Mouse (Mus musculus) thymus, postnatal 14 days (tissue): ENCODE measurements around the gene Scnn1a.
A peak's percentile ranks its signal among the peaks of the same experiment; 100 is the strongest.

Source experiments
- DNase-seq: peaks from one replicate; pipeline ENCODE4 v3.0.0; 2021

Scnn1a gene

GRCm38 (mm10) chr6:125344866-125345265, 24.4 kb downstream of the Scnn1a start:
- no peak for DNase-seq

DNA sequence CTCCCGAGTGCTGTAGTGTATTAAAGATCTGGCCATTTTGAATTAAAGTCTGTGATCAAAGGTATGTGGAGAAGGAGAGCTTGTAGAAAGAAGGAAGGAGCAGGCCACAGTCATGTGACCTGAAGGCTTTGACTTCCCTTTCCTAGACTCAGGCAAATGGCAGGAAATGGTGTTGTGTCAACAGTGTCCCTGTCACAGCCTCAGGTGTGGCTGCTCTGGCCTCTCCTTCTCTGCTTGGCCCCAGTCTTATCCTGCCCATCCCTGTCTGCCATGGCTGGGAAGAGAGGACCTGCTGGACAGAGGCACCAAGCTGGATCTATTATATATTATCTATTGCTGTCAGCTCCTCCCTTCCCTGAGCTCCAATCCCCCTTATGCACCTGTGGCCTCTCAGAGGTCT, 25.2 kb downstream of the Scnn1a start:
- no peak for DNase-seq

DNA sequence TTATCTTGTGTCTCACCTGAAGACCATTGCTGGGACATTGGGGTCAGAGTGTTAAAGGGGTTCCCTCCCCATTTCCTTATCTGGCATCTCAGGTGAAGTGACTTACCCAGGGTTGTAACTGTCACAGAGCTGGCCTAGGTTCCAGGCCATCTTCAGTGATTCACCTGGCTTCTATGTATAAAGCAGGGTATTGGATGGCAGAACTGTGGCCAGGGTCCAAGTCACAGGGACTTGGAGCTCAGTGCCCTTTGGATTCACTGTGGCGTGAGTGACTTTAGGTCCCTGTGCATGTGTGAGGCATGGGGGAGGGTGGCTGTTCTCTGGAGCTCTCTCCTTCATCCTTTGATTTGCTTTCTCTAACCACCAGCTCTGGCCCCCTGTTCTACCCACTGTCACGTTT, 25.6 kb downstream of the Scnn1a start:
- DNase-seq = no peak

- peak; percentile 44 for DNase-seq
Measured at GRCm38 (mm10) chr6:125348721-125349574, 28.5 kb downstream of the Scnn1a start, which contains the start of gene Tnfrsf1a. Gene Tnfrsf1a (plus strand): TSS chr6:125349362.

- peak; percentile 83 for DNase-seq
Measured at GRCm38 (mm10) chr6:125349575-125350230, 29.2 kb downstream of the Scnn1a start.

GRCm38 (mm10) chr6:125350231-125350994, 30.0 kb downstream of the Scnn1a start:
- DNase-seq = no peak

GRCm38 (mm10) chr6:125350995-125351324, 30.5 kb downstream of the Scnn1a start:
- no peak for DNase-seq

GRCm38 (mm10) chr6:125351368-125352045, 31.0 kb downstream of the Scnn1a start:
- peak; percentile 39 for DNase-seq

DNA sequence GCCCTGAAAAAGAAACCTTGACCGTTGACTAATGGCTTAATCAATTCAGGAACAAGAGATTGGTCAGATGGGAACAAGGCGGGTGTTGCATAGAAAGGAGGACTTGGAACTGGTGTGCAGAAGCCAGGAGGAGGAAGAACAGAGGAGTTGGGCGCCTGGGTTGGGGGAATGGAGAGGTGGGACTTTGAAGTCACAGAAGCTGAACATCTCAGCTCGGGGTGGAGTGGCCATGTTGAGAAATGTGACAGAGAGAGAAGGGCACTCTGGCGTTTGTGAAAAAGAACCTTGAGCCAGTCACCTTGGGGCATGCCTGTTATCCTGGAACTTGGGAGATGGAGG, 31.6 kb downstream of the Scnn1a start:
- peak; percentile 38 for DNase-seq

DNA sequence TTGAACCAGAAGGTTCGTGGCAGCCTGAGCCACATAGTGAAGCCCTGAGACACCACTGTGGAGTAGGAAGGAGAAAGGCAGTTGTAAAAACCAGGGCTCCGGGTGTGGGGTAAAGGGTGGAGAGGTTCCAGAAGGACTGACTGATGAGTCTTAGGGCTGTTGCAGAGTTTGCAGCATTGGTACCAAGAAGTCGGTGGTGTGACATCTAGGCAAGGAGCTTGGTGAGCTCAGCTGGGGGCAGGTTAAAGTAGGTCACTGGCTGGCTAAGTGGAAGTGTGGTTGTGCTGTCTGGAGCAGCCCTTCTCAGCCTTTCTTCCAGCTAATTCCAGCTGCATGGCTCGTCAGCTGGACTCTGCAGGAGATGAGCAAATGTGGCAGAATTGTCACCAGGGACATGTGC, 32.4 kb downstream of the Scnn1a start:
- peak; percentile 64 for DNase-seq

DNA sequence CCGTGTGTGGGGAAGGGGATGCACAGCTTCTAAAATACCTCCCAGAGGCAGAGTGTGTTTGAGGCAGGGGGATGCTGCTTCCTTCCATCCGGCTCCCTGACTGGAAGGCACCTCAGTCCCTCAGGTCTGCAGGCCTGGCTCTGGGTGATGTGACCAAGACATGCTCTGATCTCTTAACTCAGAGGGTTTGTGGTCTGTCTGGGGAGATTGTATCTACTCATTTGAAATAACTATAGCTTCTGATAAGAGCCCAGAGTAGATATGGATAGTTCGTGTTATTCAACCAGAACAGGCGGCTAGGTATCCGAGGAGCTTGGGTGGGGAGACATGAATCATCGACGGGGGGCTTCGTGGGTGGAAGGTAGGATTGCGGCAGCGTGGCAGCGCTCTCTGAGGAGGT, 32.8 kb downstream of the Scnn1a start:
- no peak for DNase-seq

- DNase-seq = peak; percentile 82
Measured at GRCm38 (mm10) chr6:125353655-125354054, 33.2 kb downstream of the Scnn1a start.

DNA sequence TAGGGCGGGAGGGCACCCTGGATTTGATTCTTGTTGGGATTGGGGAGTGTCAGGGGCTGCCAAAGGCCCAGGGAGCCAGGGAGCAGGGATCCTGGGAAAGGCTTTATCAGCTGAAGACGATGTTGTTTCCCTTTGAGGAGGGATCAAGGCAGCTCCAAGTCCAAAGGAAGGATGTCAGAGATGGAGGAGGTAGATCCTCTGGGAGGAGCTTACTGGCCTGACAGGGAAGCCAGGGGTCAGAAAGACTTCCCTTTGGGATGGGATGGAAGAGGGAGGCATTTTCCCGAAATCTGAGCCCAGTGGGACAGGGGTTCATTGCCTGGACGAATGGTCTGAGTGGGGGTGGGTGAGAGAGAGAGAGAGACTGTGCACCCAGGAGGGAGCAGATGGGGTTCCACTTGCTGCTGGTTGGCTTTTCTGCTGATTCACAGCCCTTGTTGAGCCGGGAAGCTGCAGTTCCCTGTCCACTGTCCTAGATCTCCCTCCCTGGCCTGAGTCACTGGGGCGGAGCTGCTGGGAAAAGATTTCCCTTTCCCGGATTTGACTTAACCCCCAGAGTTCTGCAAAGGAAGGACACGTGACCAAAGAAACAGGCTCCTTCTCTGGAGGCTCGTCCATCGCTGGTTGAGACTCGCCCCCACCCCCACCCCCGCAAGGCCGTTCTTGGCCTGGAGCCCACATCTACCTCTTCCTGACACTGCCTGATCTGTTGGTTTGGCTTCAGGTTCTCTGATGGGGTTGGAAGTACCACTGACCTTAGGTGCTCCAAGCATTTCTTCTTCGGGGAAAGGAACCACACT, 34.1 kb downstream of the Scnn1a start:
- peak; percentile 34 for DNase-seq

DNA sequence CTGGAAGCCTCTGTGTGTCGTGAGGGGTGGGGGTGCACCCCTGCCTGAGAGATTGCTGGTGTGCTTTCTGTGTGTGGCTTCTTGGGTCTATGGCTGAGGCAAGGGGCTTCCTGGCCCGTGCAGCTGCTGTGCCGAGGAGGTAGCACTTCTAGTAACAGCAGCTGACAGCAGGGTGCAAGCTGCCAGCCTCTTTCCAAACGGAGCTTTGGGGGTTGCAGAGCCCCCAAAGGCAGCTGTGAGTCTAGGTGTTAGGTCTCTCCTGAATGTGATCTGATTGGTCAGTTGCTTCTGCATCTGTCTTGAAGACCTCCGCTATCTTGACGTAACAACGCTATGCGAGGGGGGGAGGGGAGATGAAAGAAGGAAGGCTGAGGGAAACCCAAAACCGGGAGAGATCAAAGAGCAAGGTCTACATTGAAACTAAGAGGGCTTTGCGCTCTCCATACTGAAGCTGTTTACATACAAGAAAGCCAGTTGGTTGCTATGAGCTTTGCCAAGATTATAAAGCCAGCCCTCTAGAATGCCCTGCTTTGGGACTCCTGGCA, 34.8 kb downstream of the Scnn1a start:
- peak; percentile 89 for DNase-seq

DNA sequence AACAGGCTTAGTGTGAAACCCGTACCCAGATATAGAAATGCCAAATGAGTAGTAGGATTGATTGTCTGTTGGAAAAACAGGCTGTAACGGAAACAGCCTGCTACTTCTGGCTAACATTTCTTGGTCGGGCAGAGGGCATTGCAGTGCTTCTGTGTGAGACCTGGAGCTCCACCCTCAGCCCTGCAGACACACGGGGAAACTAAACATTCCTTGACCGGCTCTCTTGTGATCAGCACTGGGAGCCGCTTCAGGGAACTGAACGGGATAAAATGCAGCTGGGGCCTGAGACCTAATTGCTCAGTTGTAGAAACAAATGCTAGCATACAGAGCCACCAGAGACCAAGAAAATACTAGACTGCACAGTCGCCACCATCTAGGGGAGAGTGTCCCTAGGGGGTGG, 35.8 kb downstream of the Scnn1a start:
- DNase-seq = no peak

DNA sequence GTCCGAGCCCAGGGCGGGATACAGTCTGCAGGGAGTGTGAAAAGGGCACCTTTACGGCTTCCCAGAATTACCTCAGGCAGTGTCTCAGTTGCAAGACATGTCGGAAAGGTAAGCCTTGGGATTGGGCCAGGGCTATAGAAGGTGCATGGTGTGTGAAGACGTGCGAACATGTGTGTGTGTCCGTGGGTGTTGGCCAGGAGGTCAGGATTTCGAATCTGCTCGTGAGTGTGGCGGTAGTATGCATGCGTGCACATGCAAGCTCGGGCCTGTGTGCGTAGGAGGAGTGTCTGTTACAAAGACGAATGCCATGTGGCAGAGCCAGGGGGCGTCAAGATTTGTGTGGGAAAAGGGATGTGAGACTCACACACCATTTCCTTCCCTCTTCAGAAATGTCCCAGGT, 36.9 kb downstream of the Scnn1a start:
- no peak for DNase-seq

GRCm38 (mm10) chr6:125359999-125360398, 39.5 kb downstream of the Scnn1a start:
- DNase-seq = no peak

DNA sequence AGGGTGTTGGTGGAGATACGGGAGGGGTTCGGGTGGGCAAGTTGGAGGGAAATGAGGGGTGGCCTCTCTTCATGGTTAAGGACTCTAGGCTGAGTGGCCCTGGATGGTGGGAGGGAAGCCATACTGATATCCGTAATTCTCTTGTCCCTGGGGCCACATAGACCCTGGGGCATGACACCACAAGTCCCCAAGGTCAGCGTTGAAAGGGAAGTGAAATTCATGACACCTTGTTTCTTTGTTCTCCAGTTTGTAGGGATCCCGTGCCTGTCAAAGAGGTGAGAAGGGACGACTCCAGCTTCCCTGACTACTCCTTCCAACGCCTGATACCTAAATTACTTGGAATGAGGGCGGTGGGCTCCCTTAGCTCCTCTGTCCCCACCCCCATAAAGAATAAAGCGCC, 40.4 kb downstream of the Scnn1a start:
- DNase-seq = no peak

DNA sequence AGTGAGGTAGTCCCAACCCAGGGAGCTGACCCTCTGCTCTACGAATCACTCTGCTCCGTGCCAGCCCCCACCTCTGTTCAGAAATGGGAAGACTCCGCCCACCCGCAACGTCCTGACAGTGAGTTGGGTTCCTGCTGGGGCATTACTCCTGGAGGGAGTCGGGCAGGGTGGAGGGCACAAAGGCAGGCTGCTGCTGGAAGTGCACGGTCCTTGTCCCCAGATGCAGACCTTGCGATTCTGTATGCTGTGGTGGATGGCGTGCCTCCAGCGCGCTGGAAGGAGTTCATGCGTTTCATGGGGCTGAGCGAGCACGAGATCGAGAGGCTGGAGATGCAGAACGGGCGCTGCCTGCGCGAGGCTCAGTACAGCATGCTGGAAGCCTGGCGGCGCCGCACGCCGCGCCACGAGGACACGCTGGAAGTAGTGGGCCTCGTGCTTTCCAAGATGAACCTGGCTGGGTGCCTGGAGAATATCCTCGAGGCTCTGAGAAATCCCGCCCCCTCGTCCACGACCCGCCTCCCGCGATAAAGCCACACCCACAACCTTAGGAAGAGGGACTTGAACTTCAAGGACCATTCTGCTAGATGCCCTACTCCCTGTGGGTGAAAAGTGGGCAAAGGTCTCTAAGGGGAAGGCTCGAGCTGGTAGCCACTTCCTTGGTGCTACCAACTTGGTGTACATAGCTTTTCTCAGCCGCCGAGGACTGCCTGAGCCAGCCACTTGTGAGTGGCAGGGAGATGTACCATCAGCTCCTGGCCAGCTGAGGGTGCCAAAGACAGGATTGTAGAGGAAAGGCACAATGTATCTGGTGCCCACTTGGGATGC, 41.2 kb downstream of the Scnn1a start:
- DNase-seq = no peak

DNA sequence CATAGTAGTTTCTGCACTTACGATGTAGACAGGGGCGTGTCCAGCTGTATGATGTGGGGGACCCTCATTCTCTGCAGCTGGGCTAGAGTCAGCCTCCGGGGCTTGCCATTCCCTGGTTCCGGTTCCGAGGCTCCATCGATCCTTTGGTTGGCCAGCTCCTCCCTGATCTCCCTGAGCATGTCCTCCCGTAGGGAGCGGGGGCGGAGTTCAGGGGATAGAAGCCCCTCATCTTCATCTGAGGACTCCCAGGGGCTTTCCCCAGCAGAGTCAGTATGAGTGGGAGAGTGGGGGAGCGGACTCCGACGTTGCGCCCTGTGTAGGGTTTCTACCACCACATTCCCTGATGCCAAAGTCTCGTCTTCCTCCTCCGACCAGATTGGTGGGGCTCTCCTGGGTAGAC, 42.6 kb downstream of the Scnn1a start:
- DNase-seq = no peak
